Mouse (Mus musculus) megakaryocyte-erythroid progenitor cell, adult 5-6 weeks (primary cell): ENCODE measurements around the gene Car9. TPM values are rescaled to one million over a fixed set of nuclear protein-coding genes. Genes with fewer than 3 reads are reported as not detected.
"Not testable (repeated sequence)": the region's sequence is repeated elsewhere in the genome, so short reads cannot be mapped to it uniquely, and the experiment has no call there.

Experiments used
- ATAC-seq: replicated peaks from 2 replicates; pipeline ENCODE4 v1.8.0; 2016; ENCODE audit warnings: mild to moderate bottlenecking, inconsistent platforms; ENCODE audit not compliant: severe bottlenecking, poor library complexity, low FRiP score, low TSS enrichment
- total RNA-seq, 2 experiments: library from RNA; stranded (forward) in 1 of 2; stranded (reverse) in 1 of 2; fragments of 200-1000, 215-1000 nt in 1 of 2; fragments of >200 nt in 1 of 2; fragmentation: Nextera tagmentation in 1 of 2; gene quantifications; 2 replicates each; pipeline ENCODE4 v1.2.3; 2014 to 2017

Car9 gene
- total RNA-seq, 2 experiments from 2014 or later: 2.1 to 11.8 TPM

GRCm38 (mm10) chr4:43515764-43516708 lies 9.3 kb downstream of the Car9 start:
- ATAC-seq: peak; percentile 28; the same call in 1 of the 2 replicates

GRCm38 (mm10) chr4:43519551-43519950 lies 12.8 kb downstream of the Car9 start:
- ATAC-seq: no peak

- ATAC-seq: peak; percentile 46
Observed at GRCm38 (mm10) chr4:43519956-43520355, 13.2 kb downstream of the Car9 start.

- ATAC-seq: no peak
Observed at GRCm38 (mm10) chr4:43527880-43528279, 21.1 kb downstream of the Car9 start.

GRCm38 (mm10) chr4:43528487-43528886 lies 21.7 kb downstream of the Car9 start:
- no peak for ATAC-seq

- no peak for ATAC-seq
Observed at GRCm38 (mm10) chr4:43530081-43530501, 23.3 kb downstream of the Car9 start.

GRCm38 (mm10) chr4:43530581-43530980 lies 23.8 kb downstream of the Car9 start:
- ATAC-seq: peak; percentile 70

- ATAC-seq: no peak
Observed at GRCm38 (mm10) chr4:43533270-43533669, 26.5 kb downstream of the Car9 start.

GRCm38 (mm10) chr4:43535628-43536027 lies 28.9 kb downstream of the Car9 start:
- no peak for ATAC-seq

- ATAC-seq: no peak
Observed at GRCm38 (mm10) chr4:43536031-43536430, 29.3 kb downstream of the Car9 start.

GRCm38 (mm10) chr4:43542044-43542443 lies 35.3 kb downstream of the Car9 start:
- ATAC-seq: no peak

GRCm38 (mm10) chr4:43546375-43547047 lies 39.7 kb downstream of the Car9 start:
- no peak for ATAC-seq

- no peak for ATAC-seq
Observed at GRCm38 (mm10) chr4:43547160-43547559, 40.4 kb downstream of the Car9 start.

- no peak for ATAC-seq
Observed at GRCm38 (mm10) chr4:43549055-43549454, 42.3 kb downstream of the Car9 start.

- not testable (repeated sequence) for ATAC-seq
Observed at GRCm38 (mm10) chr4:43551854-43552253, 45.1 kb downstream of the Car9 start.

- ATAC-seq: no peak
Observed at GRCm38 (mm10) chr4:43552437-43552836, 45.7 kb downstream of the Car9 start.

GRCm38 (mm10) chr4:43553891-43554290 lies 47.1 kb downstream of the Car9 start:
- ATAC-seq: no peak

GRCm38 (mm10) chr4:43555926-43556325 lies 49.2 kb downstream of the Car9 start:
- no peak for ATAC-seq

GRCm38 (mm10) chr4:43558028-43558630 lies 51.4 kb downstream of the Car9 start:
- ATAC-seq: no peak
